Mouse (Mus musculus) ZHBTc4 (cell line): ENCODE measurements around the gene E030025P04Rik.

Experiments
- DNase-seq: peaks from one replicate; pipeline ENCODE4 v3.0.0-alpha.2; 2011; ENCODE audit warnings: low read depth, low spot score

The E030025P04Rik gene

DNA sequence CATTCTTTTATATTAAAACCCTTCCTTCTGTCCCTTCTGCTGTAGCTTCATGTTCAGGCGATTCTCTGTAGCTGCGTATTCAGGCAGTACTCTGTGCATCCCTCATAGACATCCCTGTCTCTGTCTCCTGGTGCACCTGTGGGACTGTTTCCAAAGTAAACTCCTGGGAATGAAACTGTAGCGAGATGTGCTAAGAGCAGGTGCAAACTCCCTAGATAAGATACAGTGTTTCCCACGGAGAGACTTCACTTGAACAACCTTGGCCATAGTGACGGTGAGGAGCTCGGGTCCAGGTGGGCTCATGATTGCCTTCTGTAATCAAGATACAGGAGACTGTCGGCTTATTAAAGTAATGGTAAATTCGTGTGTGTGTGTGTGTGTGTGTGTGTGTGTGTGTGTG is 41.5 kb downstream of the E030025P04Rik start:
- DNase-seq, result no peak

DNA sequence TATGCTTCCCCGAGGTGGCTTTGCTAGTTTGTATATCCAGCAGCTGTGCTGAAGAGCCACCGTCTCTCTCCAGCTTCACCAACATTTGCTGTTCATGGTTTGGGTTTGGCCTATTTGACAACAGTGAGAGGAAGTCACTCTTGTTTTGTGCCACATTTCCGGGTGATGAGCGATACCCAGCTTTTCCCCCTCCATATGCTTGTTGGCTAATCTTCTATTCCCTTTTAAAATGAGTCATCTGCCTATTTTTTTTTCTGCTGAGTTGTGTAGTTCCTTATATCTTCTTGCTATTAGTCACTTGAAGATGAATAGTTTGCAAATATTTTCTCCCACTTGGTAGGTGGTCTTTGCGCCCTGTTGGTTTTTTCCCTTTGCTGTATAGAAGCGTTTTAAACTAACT is 43.9 kb downstream of the E030025P04Rik start:
- DNase-seq, result no peak

DNA sequence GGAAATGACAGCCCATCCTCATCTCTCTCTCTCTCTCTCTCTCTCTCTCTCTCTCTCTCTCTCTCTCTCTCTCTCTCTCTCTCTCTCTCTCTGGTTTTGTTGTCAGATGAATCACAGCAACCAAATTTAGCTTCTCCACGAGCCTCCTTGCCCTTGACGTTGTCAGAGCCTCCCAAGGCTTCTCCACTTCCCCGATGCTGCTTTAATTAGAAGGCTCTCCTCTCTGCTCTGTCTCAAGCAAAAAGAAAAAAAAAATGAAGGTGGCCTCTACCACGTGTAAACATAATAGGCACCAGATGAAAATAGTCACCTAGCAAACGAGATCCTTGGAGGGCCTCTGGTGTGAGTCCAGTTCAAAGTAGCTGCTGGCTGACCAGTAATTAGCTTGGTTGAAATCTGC is 52.3 kb downstream of the E030025P04Rik start:
- DNase-seq, result no peak
